ENCODE assay signal across 9 mouse cellular contexts in genomic region chr10:99152063-99152462, GRCm38 (mm10). TPM values are rescaled to one million over a fixed set of nuclear protein-coding genes. Genes with fewer than 3 reads are reported as not detected.
DNase-seq lines count a peak whose midpoint lies in the region; ATAC-seq and TF ChIP-seq lines count a peak whose summit lies in the region.
"Had no signal": no experiment of that assay in that cellular context is flagged by ENCODE, and none has a peak within 500 bp of the region (broad histone marks: within the 10 kb centered on the region; RNA-seq: fewer than 3 reads in every experiment).

No protein-coding gene starts in this region.

- H3K4me3 ChIP-seq in kidney, postnatal 0 days (replicated peaks; ENCODE audit: low read depth, low read length): no peak overlapping the region
- H3K4me3 ChIP-seq in kidney, embryonic 15.5 days (replicated peaks): no peak overlapping the region
- H3K4me3 ChIP-seq in E14TG2a.4 (replicated peaks; ENCODE audit: low read length): no peak overlapping the region

- H3K36me3 ChIP-seq in kidney, postnatal 0 days (ENCODE audit: insufficient read depth, low read length): 0 out of 2 replicates have a peak, but pooled peaks cover 3% of the 10 kb centered on the region
- H3K36me3 ChIP-seq in kidney, embryonic 15.5 days: peaks cover 14% of the 10 kb centered on the region
- 0 out of 2 replicates have a peak, but pooled peaks cover 3% of the 10 kb centered on the region for H3K36me3 ChIP-seq in E14TG2a.4 (ENCODE audit: insufficient read depth, low read length)

- no peak overlapping the region for H3K4me2 ChIP-seq in kidney, postnatal 0 days (ENCODE audit: low read length)
- H3K4me2 ChIP-seq in kidney, embryonic 15.5 days: no peak overlapping the region

- no peak overlapping the region for H3K9ac ChIP-seq in kidney, postnatal 0 days (ENCODE audit: low read depth, low read length)
- no peak overlapping the region for H3K9ac ChIP-seq in kidney, embryonic 15.5 days

- ATAC-seq in kidney, postnatal 0 days (replicated peaks; ENCODE audit: low FRiP score, low read depth): no peak
- no peak for ATAC-seq in kidney, embryonic 15.5 days (replicated peaks; ENCODE audit: low FRiP score)

- no peaks in the 10 kb centered on the region for H3K27me3 ChIP-seq in kidney, postnatal 0 days (ENCODE audit: insufficient read depth, low read length)
- no peaks in the 10 kb centered on the region for H3K27me3 ChIP-seq in kidney, embryonic 15.5 days
- no peaks in the 10 kb centered on the region for H3K27me3 ChIP-seq in E14TG2a.4 (ENCODE audit: insufficient read depth, low read length)

- WGBS in kidney, postnatal 0 days: 88% methylated on average over 6 of the region's 6 CpGs
- 90% methylated on average over 6 of the region's 6 CpGs for WGBS in kidney, embryonic 15.5 days

- peak; percentile 63 for TF ChIP-seq CTCF in kidney, postnatal 0 days (IDR thresholded peaks at IDR 0.05; ENCODE audit: low read depth)
- TF ChIP-seq CTCF in E14TG2a.4 (conservative IDR thresholded peaks at IDR 0.05; ENCODE audit: low read length): peak; percentile 27; the same call in 1 of the 2 replicates

- DNase-seq in kidney, postnatal 0 days (ENCODE audit: low spot score): no peak
- DNase-seq in induced T-regulatory cell, adult 2 months (ENCODE audit: low read depth): peak; percentile 73
- DNase-seq in retina, postnatal 1 day: peak; percentile 30
- DNase-seq in left cerebral cortex, adult 8-10 months (ENCODE audit: low spot score in 2 of 2): no peak
- DNase-seq in ovary, postnatal 10 days (ENCODE audit: low spot score): no peak
- DNase-seq in yolk sac, embryonic 10.5 days (ENCODE audit: low spot score): no peak

- H3K4me1 ChIP-seq in kidney, postnatal 0 days (replicated peaks; ENCODE audit: insufficient read depth, low read length): no peaks in the 10 kb centered on the region
- no peaks in the 10 kb centered on the region for H3K4me1 ChIP-seq in kidney, embryonic 15.5 days
- H3K4me1 ChIP-seq in E14TG2a.4 (replicated peaks; ENCODE audit: low read depth, low read length): no peaks in the 10 kb centered on the region

- no peak overlapping the region for H3K27ac ChIP-seq in kidney, postnatal 0 days
- no peak overlapping the region for H3K27ac ChIP-seq in kidney, embryonic 15.5 days

- H3K9me3 ChIP-seq in kidney, postnatal 0 days (replicated peaks; ENCODE audit: low read length): no peaks in the 10 kb centered on the region
- H3K9me3 ChIP-seq in kidney, embryonic 15.5 days (replicated peaks): no peaks in the 10 kb centered on the region
- no peaks in the 10 kb centered on the region for H3K9me3 ChIP-seq in E14TG2a.4 (ENCODE audit: low read length)

RNA-seq across cellular contexts. Expression of gene Phxr2, which starts 25.9 kb away (rescaled TPM):
- polyA plus RNA-seq in kidney, postnatal 0 days (2015; fragmentation: Nextera tagmentation; extraction: Ambion mirVana): not detected in 2 replicates
- polyA plus RNA-seq in kidney, embryonic 15.5 days (2015; fragmentation: Nextera tagmentation; extraction: Ambion mirVana): not detected in 2 replicates
- total RNA-seq in left cerebral cortex, adult 8-10 months (2022): not detected
- polyA plus RNA-seq: large intestine, adult 2 months had no signal

RNA-seq across cellular contexts. Expression of gene Galnt4, which starts 44.1 kb away (rescaled TPM):
- polyA plus RNA-seq in kidney, postnatal 0 days (2015; fragmentation: Nextera tagmentation; extraction: Ambion mirVana): 9.4 and 9.7 TPM in 2 replicates
- 11.1 and 12.1 TPM in 2 replicates for polyA plus RNA-seq in kidney, embryonic 15.5 days (2015; fragmentation: Nextera tagmentation; extraction: Ambion mirVana)
- 1 to 10 TPM; 2.7 to 3.3 (median 2.9) TPM for total RNA-seq in left cerebral cortex, adult 8-10 months (2022)

RNA-seq across cellular contexts. Expression of gene Poc1b, which starts 45.2 kb away (rescaled TPM):
- polyA plus RNA-seq in kidney, postnatal 0 days (2015; fragmentation: Nextera tagmentation; extraction: Ambion mirVana): 14.0 and 15.8 TPM in 2 replicates
- polyA plus RNA-seq in kidney, embryonic 15.5 days (2015; fragmentation: Nextera tagmentation; extraction: Ambion mirVana): 21.7 and 25.5 TPM in 2 replicates
- total RNA-seq in left cerebral cortex, adult 8-10 months (2022): 10 to 100 TPM in 1 of 4 experiments, 1 to 10 TPM in 3; 7.6 to 13.4 (median 8.1) TPM

Comparison
In these comparisons a context has a peak if more than half of its experiments do, and no peak if none do; other contexts are left out.
1. DNase-seq: peak in induced T-regulatory cell, adult 2 months (single experiment) and retina, postnatal 1 day (single experiment); none in kidney, postnatal 0 days (single experiment), left cerebral cortex, adult 8-10 months (0 of 2), ovary, postnatal 10 days (single experiment) and yolk sac, embryonic 10.5 days (single experiment).